Mouse (Mus musculus) urinary bladder, postnatal 10 days (tissue): ENCODE data around the gene Pxmp4.

Experiments used
- DNase-seq: peaks from one replicate; pipeline ENCODE4 v3.0.0; 2022; ENCODE audit warnings: low spot score

Gene Pxmp4

DNA sequence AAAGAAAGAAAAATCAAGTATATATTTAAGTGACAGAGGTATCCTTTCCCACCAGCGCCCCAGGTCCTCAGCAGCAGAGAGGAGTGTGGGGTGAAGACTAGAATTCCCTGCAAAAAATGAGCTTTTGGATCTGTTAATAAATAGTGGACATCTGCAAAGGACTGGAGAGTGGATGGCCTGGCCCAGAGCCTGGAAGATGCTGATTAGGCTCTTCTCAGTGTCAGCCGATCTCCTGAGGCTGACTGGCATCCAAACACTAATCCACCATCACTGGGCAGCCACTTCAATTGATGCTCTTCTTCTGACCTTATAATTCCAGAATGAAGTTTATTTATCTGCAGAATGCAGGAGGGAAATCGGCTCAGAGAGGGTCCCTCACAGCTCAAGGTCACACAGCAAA lies 30.5 kb downstream of the Pxmp4 start:
- DNase-seq, result no peak

DNA sequence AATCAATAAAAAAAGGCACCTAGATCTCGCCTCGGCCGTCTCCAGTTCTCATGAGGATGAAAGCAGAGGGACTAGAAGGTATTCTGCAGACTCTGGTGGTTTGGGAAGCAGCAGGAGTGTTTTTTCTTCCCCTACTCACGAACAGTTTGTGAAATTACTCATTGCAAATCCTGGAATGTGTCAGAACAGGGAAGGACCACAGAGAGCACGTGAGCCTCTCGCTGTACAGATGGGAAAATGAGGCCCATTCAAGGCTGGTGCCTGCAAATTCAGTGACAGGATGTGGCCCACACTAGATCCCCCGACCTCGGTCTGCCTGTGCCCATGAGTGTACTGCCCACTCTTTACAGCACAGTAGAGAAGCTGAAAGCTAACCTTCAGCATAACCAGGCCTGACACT lies 31.5 kb downstream of the Pxmp4 start:
- DNase-seq, result no peak

DNA sequence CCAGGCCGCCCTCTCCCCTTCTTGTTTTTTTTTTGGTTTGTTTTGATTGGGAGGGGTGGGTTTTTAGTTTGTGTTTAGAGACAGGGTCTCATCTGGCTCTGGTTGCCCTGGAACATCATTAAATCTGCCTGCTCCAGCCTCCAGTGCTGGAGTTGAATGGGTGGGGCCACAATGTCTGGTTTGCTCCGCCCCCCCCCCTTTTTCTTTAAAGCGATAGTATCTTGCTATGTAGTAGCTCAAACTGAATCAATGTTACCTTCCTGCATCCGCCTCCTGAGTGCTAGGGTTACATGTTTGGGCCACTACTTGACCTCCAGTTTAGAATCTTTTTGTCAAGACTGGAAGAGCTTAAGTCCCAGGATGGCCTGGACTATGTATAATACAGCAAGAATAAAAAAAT lies 32.2 kb downstream of the Pxmp4 start:
- no peak for DNase-seq

DNA sequence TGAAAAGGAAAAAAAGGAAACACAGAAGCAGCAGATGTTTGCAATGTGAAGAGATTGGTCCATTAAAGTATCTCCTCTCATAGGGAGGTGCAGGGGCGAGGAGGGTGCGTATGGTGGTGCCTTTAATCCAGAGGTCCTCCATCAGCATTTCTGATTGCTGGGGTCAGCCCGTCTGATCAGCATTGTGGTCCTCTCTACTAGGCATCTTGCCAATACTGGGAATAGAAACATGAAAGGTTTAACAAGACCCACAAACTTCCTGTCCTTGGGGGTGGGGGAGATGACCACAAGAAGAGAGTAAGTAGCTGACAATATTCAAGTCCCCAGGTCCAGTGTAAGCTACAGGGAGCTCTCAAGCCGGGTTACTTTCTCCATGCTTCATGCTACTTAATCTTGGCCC lies 32.8 kb downstream of the Pxmp4 start:
- no peak for DNase-seq

DNA sequence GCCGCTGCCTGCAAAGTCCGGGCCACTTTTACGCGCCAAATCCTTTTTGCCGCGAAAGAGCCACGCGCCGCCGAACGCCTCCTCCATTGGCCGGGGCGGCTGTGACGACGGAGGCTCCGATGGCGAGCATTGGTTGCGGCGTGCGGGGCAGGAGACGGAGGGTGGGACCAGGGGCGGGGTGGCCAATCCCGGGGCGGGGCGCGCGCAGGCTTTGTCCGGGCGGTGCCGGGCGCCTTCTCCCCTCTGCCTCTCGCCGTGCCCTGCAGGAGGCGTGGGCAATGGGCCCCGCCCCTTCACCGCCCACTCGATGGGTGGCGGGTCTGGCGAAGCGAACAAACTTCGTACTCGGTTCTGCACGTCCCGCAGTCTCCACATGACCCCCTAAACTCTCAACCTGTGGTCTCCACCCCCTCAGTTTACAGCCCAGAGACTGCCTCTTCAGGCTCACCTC lies 33.6 kb downstream of the Pxmp4 start, which contains the start of gene E2f1:
Gene E2f1 (minus strand): TSS at position 57 of the 451 bp plus-strand sequence.
- DNase-seq, result peak; percentile 79

DNA sequence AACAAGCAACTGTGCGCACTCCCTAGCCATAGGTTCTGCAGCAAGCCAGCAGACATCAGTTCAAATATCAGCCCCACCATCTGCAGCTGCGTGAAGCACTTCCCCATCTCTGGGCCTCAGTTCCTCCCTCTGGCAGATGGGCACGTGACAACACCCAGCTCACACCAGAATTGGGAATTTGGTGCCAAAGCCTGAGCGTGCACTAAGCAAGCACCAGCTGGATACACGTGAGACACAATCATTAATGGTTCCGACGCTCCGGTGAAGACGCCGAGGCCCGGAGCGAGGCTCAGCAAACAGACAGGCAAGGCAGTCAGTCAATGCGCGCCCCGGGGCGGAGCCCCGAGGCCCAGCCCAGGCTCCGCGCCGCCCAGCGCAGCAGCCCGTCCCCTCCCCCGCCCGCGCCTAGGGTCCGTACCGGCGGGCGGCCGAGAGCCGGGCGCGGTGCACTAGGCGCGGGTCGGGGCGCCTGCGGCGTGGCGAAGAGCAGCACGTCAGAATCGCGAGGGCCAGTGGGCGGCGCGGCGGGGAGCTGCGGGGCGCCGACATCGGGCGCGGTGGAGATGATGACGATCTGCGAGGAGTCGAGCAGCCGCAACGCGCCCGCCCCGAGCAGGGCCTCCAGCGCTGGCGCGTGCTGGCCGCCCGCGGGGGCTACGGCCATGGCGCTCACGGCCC lies 34.3 kb downstream of the Pxmp4 start:
- DNase-seq, result no peak

DNA sequence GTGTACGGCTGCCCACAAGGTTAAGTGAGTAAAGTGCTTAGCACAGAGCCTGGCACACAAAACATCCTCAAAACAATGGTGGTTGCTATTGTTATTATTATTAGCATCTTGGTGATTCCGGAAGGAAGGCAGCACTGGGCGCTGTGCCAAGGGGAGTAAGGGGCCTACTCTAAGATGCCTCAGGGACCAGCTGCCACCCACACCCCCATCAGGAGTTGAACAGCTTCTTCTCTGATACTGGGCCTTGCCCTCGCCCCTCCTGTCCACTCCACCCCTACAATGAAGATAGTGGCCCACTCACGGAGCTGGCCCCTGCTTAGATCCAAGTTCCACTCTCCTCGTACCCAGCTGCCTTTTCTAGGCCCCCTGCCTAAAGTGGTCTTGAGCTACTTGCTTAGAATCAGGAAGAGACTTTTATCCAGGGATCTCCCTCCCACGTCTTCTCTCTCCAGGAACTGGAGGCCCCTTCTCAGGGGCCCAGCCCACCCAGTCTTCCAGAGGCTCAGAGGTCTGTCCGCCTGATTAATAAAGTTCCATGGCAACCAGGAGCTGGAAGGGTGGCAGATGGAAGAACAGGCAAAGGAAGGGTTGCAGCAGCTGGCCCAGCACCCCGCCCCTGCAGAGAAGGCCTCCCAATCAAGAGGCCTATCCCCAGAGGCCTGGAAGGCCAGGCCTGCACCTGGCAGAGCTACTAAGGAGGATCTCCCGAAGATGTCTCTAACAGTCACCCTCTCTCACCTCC lies 35.0 kb downstream of the Pxmp4 start:
- no peak for DNase-seq

DNA sequence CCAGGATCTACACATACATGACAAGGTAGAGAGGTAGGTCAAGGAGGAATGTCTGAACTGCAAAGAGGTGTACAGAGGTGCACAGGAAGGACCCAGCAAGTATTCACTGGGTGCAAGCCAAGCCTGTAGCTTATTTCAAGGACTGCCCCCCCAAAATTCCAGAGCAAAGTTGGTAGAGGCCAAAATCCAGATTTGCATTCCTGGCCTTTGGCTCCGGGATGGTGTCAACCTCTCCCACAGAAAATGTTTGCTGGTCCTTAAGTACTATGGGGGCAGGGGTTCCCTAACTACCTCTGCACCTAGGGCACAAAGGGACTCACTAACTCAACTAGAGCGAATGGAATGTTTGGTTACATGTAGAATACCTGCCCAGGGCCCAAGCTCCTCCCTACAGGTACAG lies 35.7 kb downstream of the Pxmp4 start:
- DNase-seq, result no peak

DNA sequence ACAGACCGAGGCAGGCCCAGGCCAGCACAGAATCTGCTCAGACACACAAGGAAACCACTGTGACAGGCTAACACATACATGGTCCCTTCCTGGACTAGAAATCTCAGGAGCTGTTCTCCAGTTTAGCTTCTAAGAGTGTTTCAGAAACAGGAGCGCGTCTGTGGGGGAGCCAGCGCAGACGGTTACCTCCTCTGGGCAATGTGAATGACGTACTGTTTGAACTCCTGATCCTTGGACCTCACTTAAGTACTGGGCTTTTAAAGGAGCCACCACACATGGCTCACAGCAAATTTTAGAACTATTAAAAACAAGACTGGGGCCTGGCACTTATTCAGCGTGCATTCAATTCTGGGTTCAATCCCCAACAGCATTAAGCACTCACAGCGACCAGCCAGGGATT lies 36.9 kb downstream of the Pxmp4 start:
- no peak for DNase-seq

DNA sequence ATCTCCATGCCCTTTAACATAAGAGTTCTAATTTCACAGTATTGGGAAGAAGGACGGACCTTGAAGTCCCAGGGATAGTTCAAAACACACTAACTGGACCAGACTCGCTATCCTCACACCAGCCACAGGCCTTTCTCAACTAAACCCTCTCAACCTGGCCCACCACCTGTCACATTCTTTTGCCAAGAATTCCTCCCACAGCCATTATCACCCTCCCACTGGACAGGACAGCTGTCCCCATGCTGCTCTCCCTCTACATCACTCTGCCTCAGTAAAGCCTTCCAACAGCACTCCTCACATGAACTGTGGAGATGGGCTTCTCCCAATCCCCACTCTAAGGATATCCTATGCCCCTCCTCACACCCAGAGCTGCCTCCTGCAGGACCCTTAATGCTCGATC lies 37.9 kb downstream of the Pxmp4 start:
- DNase-seq, result no peak

DNA sequence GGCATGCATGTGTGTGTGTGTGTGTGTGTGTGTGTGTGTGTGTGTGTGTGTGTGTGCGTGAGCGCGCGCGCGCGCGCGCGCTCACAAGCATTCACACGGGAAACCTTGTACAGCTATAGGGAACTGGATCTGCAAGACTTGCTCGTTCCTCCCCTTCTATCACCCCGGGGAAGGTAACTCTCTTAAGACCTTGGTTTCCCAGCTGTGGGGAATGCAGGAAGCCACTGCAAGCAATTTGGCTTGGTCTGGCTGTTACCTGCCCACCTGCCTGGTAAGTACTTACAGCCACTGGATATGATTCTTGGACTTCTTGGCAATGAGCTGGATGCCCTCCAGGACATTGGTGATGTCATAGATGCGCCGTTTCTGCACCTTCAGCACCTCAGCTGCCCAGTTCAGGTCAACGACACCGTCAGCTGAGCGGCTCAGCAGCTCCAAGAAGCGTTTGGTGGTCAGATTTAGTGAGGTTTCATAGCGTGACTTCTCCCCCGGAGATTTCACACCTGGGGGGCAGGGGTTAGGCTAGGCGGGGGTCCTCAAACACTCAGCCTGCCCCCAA lies 39.8 kb downstream of the Pxmp4 start:
- DNase-seq, result no peak

DNA sequence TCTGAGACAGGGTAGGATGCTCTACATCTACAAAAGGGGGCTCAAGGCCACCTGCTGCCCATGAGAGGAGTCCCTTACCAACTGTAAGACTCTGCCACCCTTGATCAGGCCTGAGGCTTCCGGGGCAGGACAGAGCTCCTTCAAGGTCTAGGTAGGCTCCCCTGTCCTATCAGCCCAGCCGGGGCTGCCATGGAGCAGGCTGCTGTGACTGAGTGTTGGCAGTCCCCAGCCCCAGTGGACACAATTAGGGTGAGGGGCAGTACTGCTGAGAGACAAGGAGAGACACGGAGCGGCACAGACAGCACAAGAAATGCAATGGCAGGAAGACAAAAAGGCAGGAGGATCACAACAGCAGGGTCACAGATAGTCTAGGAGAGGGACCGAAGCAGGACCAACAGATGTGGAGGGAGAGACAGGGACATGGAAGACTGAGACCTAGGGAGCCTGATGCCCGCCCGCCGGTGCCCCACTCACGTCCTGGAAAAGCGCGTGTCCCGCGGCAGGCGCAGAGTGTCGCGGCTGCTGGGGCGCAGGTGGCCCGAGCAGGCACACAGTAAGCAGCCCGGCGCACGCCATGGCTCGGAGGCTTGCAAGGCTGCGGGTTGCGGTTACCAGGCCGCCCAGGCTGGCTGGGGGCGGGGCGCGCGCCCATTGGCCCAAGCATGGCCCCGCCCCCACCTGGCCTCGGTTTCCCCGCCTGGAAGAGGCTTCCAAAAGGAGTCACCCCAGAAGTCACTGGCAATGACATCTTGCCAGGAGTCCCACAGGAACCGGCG lies 45.1 kb downstream of the Pxmp4 start, which contains the start of gene Necab3:
Gene Necab3 (minus strand): TSS at position 627 of the 776 bp plus-strand sequence.
- no peak for DNase-seq

DNA sequence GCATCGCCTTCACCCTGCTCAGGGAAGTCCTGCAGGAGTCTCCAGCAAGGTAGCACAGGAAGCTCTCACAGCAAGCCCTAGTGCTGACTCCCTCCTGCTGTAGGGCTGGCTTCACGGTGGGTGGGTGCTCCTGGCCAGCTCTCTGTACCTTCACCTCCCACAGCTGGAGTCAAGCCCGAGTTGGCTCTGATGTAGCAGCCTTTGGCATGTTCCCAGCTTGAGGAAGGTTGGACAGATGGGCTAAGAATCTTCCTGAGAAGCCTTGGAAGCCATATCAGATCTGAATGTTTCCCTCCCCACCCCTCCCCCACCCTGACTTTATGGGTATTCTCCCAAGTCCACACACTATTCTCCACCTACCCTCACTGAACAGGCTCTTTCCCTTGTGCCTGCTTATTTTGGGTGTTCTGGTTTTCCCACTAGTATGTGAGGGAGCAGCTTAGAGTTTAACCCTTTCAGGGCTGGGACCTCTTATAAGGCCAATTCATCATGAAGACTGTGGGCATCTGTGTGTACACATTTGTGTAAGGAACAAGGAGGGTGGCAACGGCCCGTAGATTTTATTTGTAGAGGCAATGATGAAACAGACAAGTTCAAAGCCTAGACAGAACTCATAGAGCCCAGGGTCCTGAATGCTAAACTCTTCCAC lies 46.2 kb downstream of the Pxmp4 start:
- DNase-seq, result no peak

DNA sequence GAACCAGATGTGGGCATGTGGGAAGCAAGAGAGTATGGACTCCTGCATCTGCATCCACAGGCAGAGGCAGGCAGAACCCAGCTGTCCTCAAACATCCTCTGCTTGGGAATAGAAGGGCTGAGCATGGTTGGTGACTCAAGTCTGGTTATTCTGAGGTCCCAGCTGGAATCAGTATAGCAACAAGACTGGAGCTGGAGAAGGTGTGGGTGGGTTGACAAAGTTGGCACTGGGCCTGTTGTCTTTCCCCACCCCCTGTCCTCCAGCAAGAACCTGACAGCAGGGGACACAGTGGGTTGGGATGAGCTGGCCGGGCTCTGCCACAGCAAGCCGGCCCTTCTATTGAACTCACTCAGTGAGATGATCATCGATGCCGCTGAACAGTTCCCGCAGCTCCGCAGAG lies 48.3 kb downstream of the Pxmp4 start:
- no peak for DNase-seq

DNA sequence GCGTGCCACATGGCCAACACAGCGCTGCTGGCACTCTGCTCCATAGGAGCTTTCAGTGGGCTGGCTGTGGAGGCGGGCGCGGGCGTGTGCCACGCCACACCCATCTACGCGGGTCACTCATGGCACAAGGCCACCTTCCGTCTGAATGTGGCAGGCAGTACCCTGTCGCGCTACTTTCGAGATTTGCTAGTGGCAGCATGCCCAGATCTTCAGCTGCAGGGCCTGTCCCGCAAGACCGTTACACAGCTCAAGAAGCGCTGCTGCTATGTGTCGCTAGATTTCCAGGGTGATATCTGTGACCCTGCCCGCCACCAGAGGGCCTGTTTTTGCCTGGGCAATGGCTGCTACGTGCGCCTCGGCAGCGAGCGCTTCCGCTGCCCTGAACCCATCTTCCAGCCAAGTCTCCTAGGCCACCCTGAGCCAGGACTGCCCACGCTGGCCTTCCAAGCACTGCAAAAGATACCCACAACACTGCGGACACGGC lies 51.0 kb downstream of the Pxmp4 start:
- no peak for DNase-seq

DNA sequence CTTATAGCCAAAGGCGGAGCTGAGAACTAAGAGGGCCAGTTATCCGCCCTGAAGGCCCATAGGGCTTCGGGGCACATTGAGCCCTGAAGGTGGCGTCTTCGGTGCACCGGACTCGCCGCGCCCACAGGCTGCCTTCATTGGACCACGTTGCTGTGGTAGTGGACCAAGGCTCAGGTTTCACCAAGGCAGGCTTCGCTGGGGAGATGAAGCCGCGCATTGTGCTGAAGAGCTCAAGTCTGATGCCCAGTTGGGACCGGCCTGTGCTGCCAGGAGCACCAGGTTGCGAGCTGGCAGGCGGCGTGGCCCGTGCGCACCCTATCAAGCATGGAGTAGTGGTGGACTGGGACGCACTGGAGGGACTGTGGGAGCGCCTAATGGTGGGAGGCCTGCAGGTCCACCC lies 51.6 kb downstream of the Pxmp4 start:
- no peak for DNase-seq

DNA sequence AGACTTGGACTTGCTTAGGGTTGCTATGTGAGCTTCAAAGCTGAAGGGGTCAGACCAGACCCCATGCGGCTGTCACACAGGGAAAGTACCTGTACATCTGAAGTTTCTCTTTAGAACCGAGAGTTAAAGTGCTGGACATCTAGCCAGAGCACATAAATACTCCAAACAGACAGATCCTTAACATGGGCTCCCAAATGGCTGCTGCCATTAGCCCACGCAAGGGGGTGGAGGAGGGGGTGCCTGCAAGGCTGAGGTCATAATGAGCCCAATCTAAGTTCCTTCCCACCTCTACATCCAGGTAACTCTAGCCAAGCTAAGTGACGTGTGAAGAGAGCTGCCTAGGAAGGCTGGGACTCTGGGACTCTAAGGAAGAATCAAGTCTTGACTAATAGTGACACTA lies 52.0 kb downstream of the Pxmp4 start, which contains the start of gene Actl10:
Gene Actl10 (plus strand): TSS at position 301 of the 400 bp plus-strand sequence.
- DNase-seq, result no peak

DNA sequence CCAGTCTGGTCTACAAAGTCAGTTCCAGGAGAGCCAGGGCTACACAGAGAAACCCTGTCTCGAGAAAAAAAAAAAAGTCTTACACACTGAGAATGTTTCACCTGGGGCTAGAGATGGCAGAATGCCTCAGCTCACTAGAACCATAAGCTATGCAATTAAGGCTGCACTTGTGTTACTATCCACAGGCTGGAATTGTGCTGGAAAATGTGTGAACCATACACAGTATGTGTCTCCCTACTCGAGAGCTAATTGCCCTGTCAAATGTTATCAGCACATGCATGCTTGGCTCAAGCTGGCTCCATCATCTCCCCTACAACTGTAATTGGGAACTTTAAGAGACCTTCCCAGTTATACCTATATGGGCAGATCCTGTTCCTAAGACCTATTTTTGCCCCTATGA lies 52.6 kb downstream of the Pxmp4 start:
- no peak for DNase-seq

DNA sequence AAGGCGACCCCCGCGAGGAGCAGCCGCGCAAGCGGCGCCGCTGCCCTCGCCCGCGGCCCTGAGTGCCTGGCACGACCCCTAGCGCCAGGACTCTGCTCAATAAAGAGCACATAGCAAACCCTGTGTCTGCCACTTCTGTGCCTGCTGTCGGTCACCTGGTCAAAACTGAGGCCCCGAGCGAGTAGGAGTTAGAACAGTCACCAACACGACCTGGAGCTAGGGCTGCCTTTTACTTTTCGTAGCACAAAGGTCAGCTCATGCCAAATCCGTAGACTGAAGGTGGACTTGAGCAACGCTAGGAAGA lies 53.7 kb downstream of the Pxmp4 start:
- no peak for DNase-seq

DNA sequence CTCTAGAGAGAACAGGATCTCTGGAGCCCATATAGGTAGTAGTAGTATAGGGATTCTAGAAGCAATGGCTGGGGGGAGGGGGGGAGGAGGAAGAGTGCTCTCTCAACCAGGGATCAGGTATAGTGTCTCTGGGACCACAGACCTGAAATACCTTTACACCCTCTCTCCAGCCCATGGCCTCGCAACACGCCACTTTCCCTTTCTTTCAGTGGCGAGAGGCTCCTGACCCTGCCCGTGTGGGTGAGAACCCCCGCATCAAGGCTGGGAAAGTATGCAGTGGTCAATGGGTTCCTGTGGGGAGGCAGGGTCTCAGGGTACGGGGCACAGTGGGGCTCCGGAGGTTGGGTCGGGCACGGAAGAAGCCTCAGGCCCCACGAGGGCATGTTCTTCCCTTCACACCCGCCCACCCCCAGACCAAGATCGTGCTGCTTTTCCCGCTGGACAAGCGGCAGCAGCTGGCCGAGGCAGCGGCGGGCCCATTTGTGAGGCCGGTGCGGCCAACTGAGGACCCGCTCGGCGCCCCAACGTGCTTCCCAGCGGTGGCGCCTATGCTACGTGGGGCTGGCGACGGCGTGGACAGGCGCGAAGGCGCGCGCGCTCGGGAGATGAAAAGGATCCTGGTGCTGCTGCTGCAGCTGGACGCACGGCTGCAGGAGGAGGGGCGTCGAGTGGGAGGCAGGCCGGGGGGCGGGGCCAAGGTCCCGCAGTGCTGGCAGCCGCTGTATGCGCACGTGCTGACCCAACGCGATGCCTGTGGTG lies 54.2 kb downstream of the Pxmp4 start:
- no peak for DNase-seq

DNA sequence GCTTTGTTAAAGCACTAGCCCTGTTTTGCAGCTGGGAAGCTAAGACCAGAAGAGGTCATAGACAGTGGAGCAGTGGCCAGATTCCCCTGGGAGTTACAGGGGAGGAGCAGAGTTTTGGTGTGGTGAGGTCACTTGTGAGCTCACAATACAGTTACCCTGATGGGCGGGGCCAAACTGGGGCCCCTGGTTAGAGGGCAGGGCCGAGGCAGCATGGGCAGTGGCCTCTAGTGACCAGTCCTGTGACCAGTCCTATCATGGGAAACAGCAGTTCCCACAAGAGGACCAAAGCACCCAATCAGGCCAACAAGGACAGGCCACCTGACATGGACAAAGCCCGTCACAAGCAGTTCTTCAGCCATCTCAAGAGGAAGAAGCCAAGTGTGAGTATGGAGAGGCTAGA lies 54.8 kb downstream of the Pxmp4 start:
- DNase-seq, result no peak
